Mouse (Mus musculus): ENCODE data around the gene Abi3.
A peak's percentile ranks its signal among the peaks of the same experiment; 100 is the strongest.

Abi3 gene

GRCm38 (mm10) chr11:95825625-95826024 is 16.7 kb downstream of the Abi3 start:
- no peak for DNase-seq

DNA sequence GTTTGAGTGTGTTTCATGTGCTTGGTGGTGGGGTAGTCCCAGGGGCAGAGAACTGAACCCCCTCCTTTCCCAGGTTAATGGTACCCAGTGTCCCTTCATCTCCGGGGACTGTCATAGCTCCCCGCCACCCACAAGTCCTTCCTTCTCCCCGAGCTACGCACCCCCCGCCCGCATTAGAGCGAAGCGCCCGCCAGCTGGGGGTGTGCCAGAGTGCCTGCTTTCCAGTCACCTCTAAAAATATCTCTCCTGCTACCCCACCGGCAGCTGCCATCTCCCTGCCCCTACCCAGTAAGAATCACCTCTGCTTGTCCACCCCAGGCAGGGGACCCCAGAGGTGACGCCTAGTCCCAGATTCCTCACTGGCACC is 17.4 kb downstream of the Abi3 start:
- peak; percentile 58 to 66 for DNase-seq

DNA sequence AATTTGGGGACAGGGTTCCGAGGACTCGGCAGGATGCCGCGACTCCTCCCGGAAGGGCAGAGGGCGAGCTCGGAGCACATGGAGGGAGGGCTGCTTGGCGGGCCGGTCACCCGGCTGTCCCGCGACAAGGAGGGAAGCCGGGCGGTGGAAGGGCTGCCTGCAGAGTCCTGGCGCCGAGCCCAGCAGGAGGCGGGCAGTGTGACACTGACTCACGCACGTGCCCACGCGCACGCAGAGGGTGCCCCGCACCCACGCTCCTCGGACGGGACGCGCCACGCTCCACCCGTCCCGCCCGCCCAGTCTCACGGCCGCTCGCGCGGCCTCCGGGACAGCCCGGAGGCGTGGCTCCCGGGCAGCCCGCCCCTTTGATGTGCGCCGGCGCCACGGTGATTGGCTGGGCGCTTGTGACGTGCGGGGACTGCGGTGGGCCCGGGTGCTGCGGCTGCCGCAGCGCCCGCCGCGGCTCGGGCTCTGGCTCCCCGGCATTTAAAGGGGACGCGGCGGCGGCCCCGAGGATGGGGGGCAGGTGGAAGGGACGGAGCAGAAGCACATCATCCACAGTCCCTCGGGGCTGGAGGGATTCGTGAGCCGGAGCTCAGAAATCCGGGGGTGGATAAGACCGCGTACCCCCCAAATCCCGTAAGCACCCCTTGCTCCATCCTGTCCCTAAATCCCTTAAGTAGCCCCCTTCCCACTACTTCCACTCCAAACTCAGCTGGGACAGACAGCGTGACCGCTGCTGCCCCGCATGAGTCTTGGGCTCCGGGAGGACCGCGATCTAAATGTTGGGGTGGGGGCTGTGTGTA is 18.0 kb downstream of the Abi3 start, which contains the start of gene Phospho1:
TSS of gene Phospho1 (plus strand) at position 429 of the 806 bp plus-strand sequence.
- DNase-seq: peak; percentile 91 to 94

- no peak for DNase-seq
Measured at GRCm38 (mm10) chr11:95822437-95822836, 19.8 kb downstream of the Abi3 start.

DNA sequence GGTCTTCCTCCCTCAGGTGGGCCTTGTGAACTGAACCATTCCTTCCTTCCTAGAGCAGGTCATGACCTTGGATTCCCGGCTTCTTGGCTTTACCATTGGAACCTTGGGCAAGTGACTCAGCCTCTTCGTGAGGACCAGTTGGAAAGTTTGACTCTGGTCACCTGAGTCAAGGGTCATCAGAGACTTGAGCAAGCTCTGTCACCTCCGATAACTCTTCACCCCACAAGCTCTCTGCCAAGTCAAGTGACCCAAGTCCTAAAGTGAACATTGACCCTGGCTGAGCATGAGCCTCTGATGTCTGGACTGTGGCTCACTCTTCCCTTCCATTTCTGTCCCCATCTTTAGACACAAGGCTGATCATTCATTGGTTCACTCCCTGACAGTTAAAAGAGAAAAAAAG is 20.8 kb downstream of the Abi3 start:
- no peak for DNase-seq

DNA sequence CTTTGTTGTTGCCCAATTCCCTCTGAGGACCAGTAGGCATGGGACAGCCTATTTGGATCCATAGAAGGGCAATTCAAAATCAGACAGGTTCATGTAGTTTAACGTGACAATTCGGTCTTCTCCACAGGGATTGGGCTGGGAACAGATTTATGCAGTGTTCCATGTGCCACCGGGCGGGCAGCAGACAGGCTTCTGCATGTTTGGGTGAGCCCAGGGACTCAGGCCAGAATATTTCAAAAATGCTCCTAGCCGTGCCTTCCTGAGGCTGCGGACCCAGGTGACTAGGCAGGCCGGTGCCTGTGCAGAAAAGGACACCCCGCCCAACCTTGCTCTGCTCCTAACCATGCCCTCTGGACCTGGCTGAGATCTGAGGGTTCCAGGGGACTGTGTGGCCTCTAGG is 23.1 kb downstream of the Abi3 start:
- DNase-seq: peak in 1 of 2 experiments; percentile 39

DNA sequence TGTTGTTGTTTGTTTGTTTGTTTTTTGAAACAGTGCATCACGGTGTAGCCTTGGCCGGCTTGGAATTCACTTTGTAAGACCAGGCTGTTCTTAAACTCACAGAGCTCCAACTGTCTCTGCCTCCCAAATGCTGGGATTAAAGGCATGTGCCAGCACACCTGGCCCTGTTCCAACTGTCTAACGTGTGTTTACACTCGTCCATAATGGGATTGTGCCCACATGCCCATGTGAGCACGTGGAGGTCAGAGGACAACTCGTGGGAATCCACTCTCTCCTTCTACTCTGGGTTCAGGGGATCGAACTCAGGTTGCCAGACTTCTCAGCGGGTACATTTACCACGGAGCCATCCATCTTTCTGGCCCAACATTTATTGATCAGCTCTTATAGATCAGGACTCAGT is 26.9 kb downstream of the Abi3 start:
- no peak for DNase-seq

- no peak for DNase-seq
Measured at GRCm38 (mm10) chr11:95814857-95815256, 27.4 kb downstream of the Abi3 start.

GRCm38 (mm10) chr11:95814101-95814500 is 28.2 kb downstream of the Abi3 start:
- no peak for DNase-seq

DNA sequence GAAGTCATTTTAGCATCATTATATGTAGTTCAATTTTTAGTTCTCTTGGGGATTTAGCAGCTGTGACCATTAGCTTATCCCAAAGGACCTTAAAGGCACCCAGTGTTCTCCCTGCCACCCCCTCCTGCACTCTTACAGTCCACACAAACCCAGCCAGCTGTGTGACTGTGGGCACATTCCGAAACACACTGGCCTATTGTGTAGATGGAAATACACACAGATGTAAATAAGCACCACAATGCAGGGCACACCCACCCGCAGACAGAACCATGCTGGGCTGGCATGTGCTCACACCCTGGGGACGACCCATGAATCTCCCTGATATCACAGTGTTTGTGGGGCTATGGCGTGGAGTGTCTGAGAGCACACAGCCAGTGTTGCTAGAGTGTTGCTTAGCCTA is 30.1 kb downstream of the Abi3 start:
- DNase-seq: no peak

DNA sequence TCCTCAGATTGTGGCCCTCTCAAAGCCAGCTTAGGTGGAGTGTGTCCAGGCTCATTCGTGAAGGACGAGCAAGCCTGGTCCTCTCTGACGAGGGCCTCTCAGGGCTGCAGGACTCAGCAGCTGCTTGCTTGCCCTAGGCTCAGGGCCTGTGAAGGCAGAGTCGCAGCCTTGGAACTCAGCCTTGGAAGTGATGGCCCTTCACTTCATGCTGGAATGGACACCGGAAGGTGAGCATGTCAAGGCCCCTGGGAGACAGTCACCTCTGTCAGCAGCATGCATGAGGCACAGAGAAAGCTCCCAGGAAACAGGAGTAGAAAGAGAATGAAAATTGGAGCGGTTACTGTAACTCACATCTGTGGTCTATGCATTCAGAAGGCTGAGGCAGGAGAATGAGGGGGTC is 30.5 kb downstream of the Abi3 start:
- no peak for DNase-seq

DNA sequence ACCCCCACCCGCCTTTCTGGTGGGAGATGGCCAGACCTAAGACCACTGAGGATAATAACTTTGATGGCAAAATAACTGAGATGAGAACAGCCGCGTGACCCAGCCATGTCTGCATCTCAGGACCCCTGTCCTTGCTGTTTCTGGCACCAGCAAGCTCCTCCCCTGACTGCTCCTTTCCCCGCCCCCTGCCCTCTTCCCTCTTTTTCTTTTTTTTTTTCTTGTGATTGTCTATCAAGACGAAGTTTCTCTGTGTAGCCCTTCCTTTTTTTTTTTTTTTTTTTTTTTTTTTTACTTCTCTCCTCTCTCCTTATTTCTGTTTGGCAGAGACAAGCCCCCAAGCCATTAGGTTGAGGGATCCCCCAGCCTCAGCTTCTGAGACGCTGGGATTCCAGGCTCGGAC is 31.4 kb downstream of the Abi3 start:
- DNase-seq: no peak

- no peak for DNase-seq
Measured at GRCm38 (mm10) chr11:95809603-95810002, 32.7 kb downstream of the Abi3 start.

DNA sequence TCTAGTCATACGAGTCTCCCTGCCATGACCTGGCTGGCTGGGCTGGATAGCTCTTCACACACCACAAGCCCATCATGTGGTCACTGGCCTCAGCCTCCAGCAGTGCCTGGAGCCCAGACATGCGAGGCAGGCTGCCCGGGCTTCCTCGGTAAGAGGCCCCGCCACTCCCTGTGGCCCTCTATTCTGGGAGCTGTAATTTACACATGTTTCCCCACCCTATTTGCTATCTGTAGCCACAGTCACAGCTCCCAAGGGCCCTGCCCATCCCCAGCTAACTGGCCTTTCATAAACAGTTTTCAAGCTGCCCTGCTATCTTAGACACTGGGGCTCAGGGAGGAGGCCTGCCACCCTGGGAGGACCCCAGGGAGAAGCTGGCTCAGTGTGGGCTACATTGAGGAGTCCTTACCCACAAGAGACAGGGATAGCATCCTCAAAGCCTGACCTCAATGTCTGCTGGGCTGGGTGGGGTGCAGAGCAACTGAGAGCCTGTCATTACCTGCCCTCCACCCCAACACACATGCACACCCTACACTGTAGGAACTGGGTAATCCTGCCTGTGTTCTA is 33.7 kb downstream of the Abi3 start:
- DNase-seq: no peak

GRCm38 (mm10) chr11:95807884-95808283 is 34.4 kb downstream of the Abi3 start:
- DNase-seq: no peak

DNA sequence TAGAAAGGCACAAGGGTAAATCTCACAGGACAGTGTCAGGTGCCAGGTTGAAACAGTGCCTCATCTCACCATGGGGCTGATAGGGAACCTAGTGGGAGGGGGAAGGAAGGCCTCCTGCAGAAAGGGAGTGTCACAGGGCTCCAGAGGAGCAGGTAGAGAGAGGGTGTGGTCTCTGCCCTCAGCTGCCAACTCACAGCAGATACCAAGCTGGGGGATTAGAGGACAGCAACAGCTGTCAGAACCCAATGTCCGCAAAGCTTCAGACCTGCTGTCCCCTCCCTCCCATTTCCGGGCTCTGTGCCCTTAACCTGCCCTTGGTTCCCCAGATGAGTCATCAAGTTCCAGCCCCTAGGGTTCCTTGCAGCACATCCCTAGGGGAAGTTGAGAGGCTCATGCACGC is 36.7 kb downstream of the Abi3 start:
- DNase-seq: no peak

- no peak for DNase-seq
Measured at GRCm38 (mm10) chr11:95805010-95805409, 37.3 kb downstream of the Abi3 start.

GRCm38 (mm10) chr11:95795582-95795981 is 46.7 kb downstream of the Abi3 start:
- DNase-seq: no peak

DNA sequence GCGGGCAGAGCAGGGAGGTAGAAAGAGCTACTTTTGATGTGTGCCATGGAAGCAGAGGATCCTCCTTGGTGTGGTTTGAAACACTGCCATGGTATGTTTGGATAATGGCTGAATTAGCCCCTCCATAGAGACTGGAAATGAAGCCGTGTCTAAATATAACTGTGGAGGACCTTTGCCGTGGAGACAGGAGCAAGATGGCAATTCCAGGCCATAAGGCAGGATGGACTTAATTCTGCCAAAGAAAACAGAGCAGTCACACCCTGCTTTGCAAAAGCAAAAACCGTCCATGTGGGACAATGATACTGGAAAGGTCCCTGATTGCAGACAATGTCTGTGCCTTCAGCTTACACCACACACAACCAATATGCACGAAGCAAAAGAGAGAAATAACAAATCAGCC is 48.1 kb downstream of the Abi3 start:
- no peak for DNase-seq

DNA sequence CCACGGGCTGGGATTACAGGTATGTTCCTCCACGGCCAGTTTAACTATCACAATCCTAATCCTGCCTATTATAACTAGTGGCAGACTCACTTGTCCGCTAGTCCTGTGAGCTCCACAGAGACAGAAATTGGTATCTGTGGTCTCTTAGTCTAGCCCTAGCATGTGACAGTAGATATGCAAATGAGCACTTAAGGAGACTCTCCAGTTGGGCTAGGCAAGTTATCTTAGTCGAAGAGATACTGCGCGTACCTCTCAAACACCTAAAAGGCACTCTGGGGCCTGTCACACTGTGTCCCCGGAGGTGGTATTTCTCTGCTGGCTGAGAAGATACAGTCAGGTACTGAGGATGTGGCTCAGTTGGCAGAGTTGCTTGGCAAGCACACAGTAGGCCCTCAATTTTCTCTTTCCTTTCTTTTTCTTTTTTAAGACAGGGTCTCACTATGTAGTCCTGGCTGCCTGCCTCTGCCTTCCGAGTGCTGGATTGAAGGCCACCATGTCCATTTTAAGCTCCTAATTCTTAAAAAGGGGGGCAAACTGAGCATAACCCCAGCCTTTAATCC is 49.2 kb downstream of the Abi3 start:
- DNase-seq: no peak

- DNase-seq: no peak
Measured at GRCm38 (mm10) chr11:95791787-95792186, 50.5 kb downstream of the Abi3 start.

GRCm38 (mm10) chr11:95789451-95789891 is 52.8 kb downstream of the Abi3 start:
- DNase-seq: peak; percentile 65 to 70

GRCm38 (mm10) chr11:95786511-95786910 is 55.8 kb downstream of the Abi3 start:
- DNase-seq: no peak

- DNase-seq: no peak
Measured at GRCm38 (mm10) chr11:95785675-95786074, 56.6 kb downstream of the Abi3 start.
